Mouse (Mus musculus) retina, postnatal 7 days (tissue): ENCODE results near the gene Tmem178b.

Experiments
- DNase-seq: peaks from one replicate; pipeline ENCODE4 v3.0.0-alpha.2; 2012; ENCODE audit warnings: low read depth, low spot score

Tmem178b gene

DNA sequence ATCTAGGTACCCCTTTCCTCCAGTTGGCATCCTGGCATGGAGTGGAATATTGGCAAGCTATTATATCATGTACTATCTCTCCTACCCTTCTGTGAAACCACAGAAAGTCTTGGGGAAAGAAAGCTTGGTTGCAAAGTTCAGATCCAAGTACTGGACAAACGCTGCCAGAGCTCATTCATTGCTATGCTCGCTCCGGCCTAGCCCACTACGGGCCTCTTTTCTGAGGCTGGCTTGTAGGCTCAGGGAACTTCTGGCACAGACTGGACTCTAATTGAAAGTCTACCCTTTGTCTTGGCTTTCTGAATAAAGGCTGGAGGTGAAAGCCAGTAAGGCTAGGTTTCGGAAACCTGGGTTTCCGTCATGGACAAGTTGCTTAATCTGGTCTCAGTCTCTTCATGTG is 44.7 kb downstream of the Tmem178b start:
- DNase-seq: no peak

DNA sequence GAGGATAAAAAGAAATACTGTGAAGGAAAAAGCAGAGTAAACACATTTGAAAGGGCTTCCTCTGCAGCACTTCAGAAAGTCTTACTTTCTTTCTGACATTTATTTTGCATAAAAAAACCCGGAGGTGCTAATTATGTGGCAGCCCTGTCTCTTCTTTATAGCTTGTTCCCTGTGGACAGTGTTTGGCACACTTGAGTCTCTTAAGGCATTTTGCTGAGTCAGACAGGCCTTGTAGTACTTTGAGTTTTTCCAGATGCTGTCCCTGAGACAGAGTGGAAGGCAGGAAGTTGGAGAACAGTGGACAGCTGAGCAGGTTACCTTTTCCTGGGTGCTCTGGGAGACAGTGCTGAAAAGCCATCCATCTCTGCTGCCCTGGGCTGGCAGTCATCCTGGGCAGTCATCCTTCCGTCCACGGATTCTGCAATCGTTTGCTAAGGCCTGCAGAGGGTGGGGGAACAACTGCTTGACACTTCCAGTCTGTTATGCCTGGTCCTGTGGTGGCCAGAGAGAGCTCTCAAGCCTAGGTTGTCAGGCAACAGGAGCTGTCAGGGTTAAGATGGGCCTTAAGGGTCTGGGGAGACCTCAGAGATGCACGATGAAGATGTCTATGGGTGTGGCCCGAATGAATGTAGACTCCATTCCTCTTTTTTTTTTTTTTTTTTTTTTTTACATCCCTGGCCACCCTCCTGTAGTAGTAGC is 46.1 kb downstream of the Tmem178b start:
- DNase-seq: no peak

DNA sequence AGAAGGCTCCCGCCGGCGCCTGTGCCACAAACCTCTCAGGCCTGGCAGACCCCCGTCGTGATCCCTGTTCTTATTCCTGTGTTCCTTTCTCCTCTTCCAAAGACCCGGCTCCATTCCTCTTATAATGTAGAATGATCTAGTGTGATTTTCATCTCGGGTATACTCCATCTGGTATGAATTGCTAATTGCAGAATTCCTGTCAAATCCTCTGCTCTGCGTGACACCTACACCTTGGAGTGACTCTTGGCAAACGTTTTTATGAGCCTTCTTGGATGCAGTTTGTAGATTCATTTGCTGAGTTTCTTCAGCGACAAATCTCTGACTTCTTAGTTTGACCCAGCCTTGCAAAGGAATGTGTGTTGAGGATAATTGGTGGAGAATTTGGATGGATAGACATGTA is 53.4 kb downstream of the Tmem178b start:
- DNase-seq: no peak

- no peak for DNase-seq
Observed at GRCm38 (mm10) chr6:39936590-39936989, 63.5 kb downstream of the Tmem178b start.

GRCm38 (mm10) chr6:39940920-39941319 is 67.8 kb downstream of the Tmem178b start:
- DNase-seq: no peak

GRCm38 (mm10) chr6:39944854-39945253 is 71.8 kb downstream of the Tmem178b start:
- no peak for DNase-seq

- peak; percentile 13 for DNase-seq
Observed at GRCm38 (mm10) chr6:39945670-39946440, 72.8 kb downstream of the Tmem178b start.

- no peak for DNase-seq
Observed at GRCm38 (mm10) chr6:39946601-39947000, 73.5 kb downstream of the Tmem178b start.

GRCm38 (mm10) chr6:39953951-39954350 is 80.9 kb downstream of the Tmem178b start:
- no peak for DNase-seq

GRCm38 (mm10) chr6:39955211-39955610 is 82.1 kb downstream of the Tmem178b start:
- DNase-seq: no peak

- no peak for DNase-seq
Observed at GRCm38 (mm10) chr6:39964606-39965005, 91.5 kb downstream of the Tmem178b start.

DNA sequence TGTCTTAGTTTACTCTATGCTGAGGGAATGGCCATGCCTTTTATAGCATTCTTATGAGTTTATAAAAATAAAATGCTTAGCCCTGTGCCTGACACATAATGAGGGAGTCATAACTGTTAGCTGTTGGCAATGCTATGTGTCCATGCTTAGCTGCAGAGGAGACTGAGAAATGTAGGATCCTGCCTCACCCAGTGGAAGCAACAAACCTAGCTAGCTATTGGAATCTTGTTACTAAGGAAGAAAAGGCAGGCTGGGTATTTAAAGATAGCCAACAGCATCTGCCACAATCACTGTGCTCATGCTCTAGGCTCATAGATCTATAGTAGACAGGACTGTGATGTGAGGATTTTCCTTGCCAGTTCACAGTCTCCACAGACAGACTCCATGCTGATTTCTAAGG is 97.2 kb downstream of the Tmem178b start:
- no peak for DNase-seq

- DNase-seq: no peak
Observed at GRCm38 (mm10) chr6:39978942-39979341, 105.9 kb downstream of the Tmem178b start.

GRCm38 (mm10) chr6:39990772-39991171 is 117.7 kb downstream of the Tmem178b start:
- no peak for DNase-seq

DNA sequence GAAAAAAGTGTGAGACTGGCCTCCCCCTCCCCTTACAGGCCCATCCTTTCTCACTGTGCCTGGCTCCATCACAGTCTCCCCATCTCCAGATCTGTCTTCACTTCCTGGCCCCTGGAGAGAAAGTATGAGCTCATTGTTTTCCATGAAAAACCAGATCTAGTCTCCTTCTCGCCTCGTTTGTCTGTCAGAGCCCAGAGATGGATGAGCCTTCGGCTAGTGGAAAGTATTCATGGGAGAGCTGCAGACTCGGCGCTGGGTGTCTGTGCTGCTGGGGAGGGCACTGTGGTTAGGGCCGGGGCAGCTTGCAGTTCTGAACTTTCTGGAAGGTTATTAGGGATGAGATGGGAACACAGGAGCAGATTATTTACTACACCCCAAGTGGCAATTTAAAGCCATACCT is 118.9 kb downstream of the Tmem178b start:
- no peak for DNase-seq

GRCm38 (mm10) chr6:40006006-40006765 is 133.1 kb downstream of the Tmem178b start:
- no peak for DNase-seq

GRCm38 (mm10) chr6:40008166-40008907 is 135.3 kb downstream of the Tmem178b start:
- DNase-seq: no peak

- no peak for DNase-seq
Observed at GRCm38 (mm10) chr6:40009718-40010117, 136.6 kb downstream of the Tmem178b start.

- no peak for DNase-seq
Observed at GRCm38 (mm10) chr6:40011066-40011465, 138.0 kb downstream of the Tmem178b start.

- no peak for DNase-seq
Observed at GRCm38 (mm10) chr6:40011609-40012008, 138.5 kb downstream of the Tmem178b start.

GRCm38 (mm10) chr6:40013407-40013806 is 140.3 kb downstream of the Tmem178b start:
- no peak for DNase-seq

GRCm38 (mm10) chr6:40015185-40015584 is 142.1 kb downstream of the Tmem178b start:
- no peak for DNase-seq
